Mouse (Mus musculus): ENCODE measurements at regions not wholly inside any gene's neighbourhood (a gene's known extent, or its start where the extent isn't known, plus 50 kb on each side); places are given as distances from the start of the nearest gene placed in this dataset.
"Not testable (repeated sequence)": the region's sequence is repeated elsewhere in the genome, so short reads cannot be mapped to it uniquely, and the experiment has no call there.

GRCm38 (mm10) chr1:161614091-161614490 is 119.6 kb downstream of the Tnfsf18 start:
- DNase-seq: not testable (repeated sequence)

GRCm38 (mm10) chr1:161613658-161614057 is 119.2 kb downstream of the Tnfsf18 start:
- not testable (repeated sequence) for DNase-seq

GRCm38 (mm10) chr1:161607446-161607845 is 113.0 kb downstream of the Tnfsf18 start:
- DNase-seq: no peak

- no peak for DNase-seq
Observed at GRCm38 (mm10) chr1:161602150-161602549, 107.7 kb downstream of the Tnfsf18 start.

- DNase-seq: no peak
Observed at GRCm38 (mm10) chr1:161601167-161601566, 106.7 kb downstream of the Tnfsf18 start.

- DNase-seq: no peak
Observed at GRCm38 (mm10) chr1:161598167-161598566, 103.7 kb downstream of the Tnfsf18 start.

- DNase-seq: no peak
Observed at GRCm38 (mm10) chr1:161576530-161576929, 82.1 kb downstream of the Tnfsf18 start.

- DNase-seq: no peak
Observed at GRCm38 (mm10) chr1:161575939-161576338, 81.5 kb downstream of the Tnfsf18 start.

- DNase-seq: no peak
Observed at GRCm38 (mm10) chr1:161575171-161575570, 80.7 kb downstream of the Tnfsf18 start.

GRCm38 (mm10) chr1:161570762-161571161 is 76.3 kb downstream of the Tnfsf18 start:
- no peak for DNase-seq

GRCm38 (mm10) chr1:161567826-161568225 is 73.4 kb downstream of the Tnfsf18 start:
- DNase-seq: no peak

GRCm38 (mm10) chr1:161560368-161560767 is 65.9 kb downstream of the Tnfsf18 start:
- DNase-seq: no peak
